Mouse (Mus musculus) limb, embryonic 14.5 days (tissue): ENCODE measurements around the gene Klhl41. TPM values are rescaled to one million over a fixed set of nuclear protein-coding genes. Genes with fewer than 3 reads are reported as not detected.

Experiments used
- ATAC-seq: fragments of 200-750 bp; cut with Nextera tagmentation; 2 replicates; pipeline ENCODE4 v1.8.0; 2017; ENCODE audit warnings: low read depth, moderate number of reproducible peaks, moderate TSS enrichment; ENCODE audit not compliant: low FRiP score
- DNase-seq: peaks from one replicate; pipeline ENCODE4 v3.0.0-alpha.2; 2015; ENCODE audit warnings: low spot score
- H3K27ac ChIP-seq: fragments of 300-500 bp; sonication (generic); replicated peaks from 2 replicates; pipeline ENCODE4 v1.5.1; 2014; ENCODE audit warnings: low read depth, mild to moderate bottlenecking, low read length, moderate library complexity, mixed read lengths
- H3K27me3 ChIP-seq: fragments of 300-500 bp; sonication (generic); 2 replicates; pipeline ENCODE4 v1.6.1; 2014; ENCODE audit warnings: low read length, mixed read lengths; ENCODE audit not compliant: control insufficient read depth, insufficient read depth
- H3K36me3 ChIP-seq: fragments of 300-500 bp; sonication (generic); 2 replicates; pipeline ENCODE4 v1.6.1; 2014; ENCODE audit warnings: mild to moderate bottlenecking, low read length, moderate library complexity, mixed read lengths; ENCODE audit not compliant: control insufficient read depth, insufficient read depth
- H3K4me1 ChIP-seq: fragments of 300-500 bp; sonication (generic); 2 replicates; pipeline ENCODE4 v1.6.1; 2014; ENCODE audit warnings: antibody characterized with exemption, low read length, mixed read lengths; ENCODE audit not compliant: control insufficient read depth, insufficient read depth
- H3K4me2 ChIP-seq: fragments of 300-500 bp; sonication (generic); replicated peaks from 2 replicates; pipeline ENCODE4 v1.6.1; 2014; ENCODE audit warnings: low read depth, mild to moderate bottlenecking, low read length, moderate library complexity; ENCODE audit not compliant: severe bottlenecking
- H3K4me3 ChIP-seq: fragments of 300-500 bp; sonication (generic); replicated peaks from 2 replicates; pipeline ENCODE4 v1.5.1; 2014; ENCODE audit warnings: low read length
- H3K9ac ChIP-seq: fragments of 300-500 bp; sonication (generic); 2 replicates; pipeline ENCODE4 v1.6.1; 2014; ENCODE audit warnings: mild to moderate bottlenecking, low read depth, low read length, moderate library complexity; ENCODE audit not compliant: severe bottlenecking
- H3K9me3 ChIP-seq: fragments of 300-500 bp; sonication (generic); 2 replicates; pipeline ENCODE4 v1.6.1; 2016; ENCODE audit warnings: low read length; ENCODE audit not compliant: control insufficient read depth
- POLR2A ChIP-seq: fragments of 200-500 bp; IDR thresholded peaks from 2 replicates; pipeline ENCODE4 v1.8.0; 2012; ENCODE audit warnings: inconsistent platforms, mild to moderate bottlenecking, moderate library complexity, borderline replicate concordance; ENCODE audit not compliant: insufficient read depth, insufficient read length; ENCODE audit errors: extremely low read depth
- WGBS: fragments of 180-500 bp; shearing (Covaris S2); extraction: QIAGEN DNeasy Blood & Tissue Kit; methylation state at CpG from one replicate; pipeline ENCODE4 v1.1.7; 2014; 5-methylcytosine and 5-hydroxymethylcytosine counted together
- polyA plus RNA-seq, 2 experiments: library from polyadenylated mRNA; depleted of rRNA in 1 of 2; stranded (reverse) in 1 of 2; unstranded in 1 of 2; fragments of >200 nt; fragmentation: Nextera tagmentation in 1 of 2; extraction: Ambion mirVana in 1 of 2; gene quantifications; 2 replicates each; pipeline versions ENCODE4 v1.2.1 to v1.2.3; 2012 to 2014

Gene Klhl41
- polyA plus RNA-seq (2012; rRNA removed) (17.4 and 23.2 TPM in 2 replicates), polyA plus RNA-seq (2014; fragmentation: Nextera tagmentation; extraction: Ambion mirVana) (13.2 and 16.7 TPM in 2 replicates)

- H3K4me2 ChIP-seq: no peak within 1 kb of the TSS
- no peak within 1 kb of the TSS for H3K9ac ChIP-seq
- 0 out of 2 replicates have a peak within 1 kb of the TSS, but pooled peaks have one; percentile 13 for H3K27ac ChIP-seq
- no peaks in the 10 kb centered on the region for H3K4me1 ChIP-seq
- peaks cover 11% of the 10 kb centered on the region; the same call in 1 of the 2 replicates for H3K36me3 ChIP-seq
- no peaks in the 10 kb centered on the region for H3K27me3 ChIP-seq
- DNase-seq: peak; percentile 3
- H3K9me3 ChIP-seq: no peaks in the 10 kb centered on the region
- WGBS: 72% methylated on average over 9 of the region's 9 CpGs
- peak; percentile 32; the same call in 1 of the 2 replicates for ATAC-seq
- no peak for TF ChIP-seq POLR2A
- no peak within 1 kb of the TSS for H3K4me3 ChIP-seq
Observed at GRCm38 (mm10) chr2:69669853-69670252, at the start of gene Klhl41. Gene Klhl41, plus strand, starts transcription at chr2:69670120.

DNA sequence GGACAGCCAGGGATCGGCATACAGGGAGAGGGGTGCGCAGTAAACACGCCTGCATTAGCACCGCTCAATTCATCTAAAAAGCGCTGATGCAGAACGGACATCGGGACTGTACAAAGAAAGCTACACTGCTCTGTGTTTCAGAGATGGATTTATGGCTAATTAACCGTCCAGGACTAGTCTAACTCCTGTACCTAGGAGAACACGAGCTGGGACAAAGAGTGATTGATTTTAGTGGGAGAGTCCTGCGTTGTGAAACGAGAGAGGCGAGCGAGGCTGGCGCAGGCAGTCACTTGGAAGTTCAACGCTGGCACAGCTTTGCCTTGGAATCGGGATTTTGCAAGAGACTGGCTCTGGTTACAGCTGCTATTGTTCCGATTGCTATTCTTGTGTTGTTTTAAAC is 40.7 kb upstream of the Klhl41 start:
- ATAC-seq: no peak
- Histone ChIP-seq H3K27ac (no peak overlapping the region), H3K9ac (no peak overlapping the region), H3K4me1 (no peaks in the 10 kb centered on the region), H3K36me3 (no peaks in the 10 kb centered on the region), H3K4me3 (no peak overlapping the region), H3K9me3 (peaks cover 3% of the 10 kb centered on the region; the same call in 1 of the 2 replicates), H3K4me2 (no peak overlapping the region), H3K27me3 (no peaks in the 10 kb centered on the region)
- DNase-seq: no peak
- no peak for TF ChIP-seq POLR2A
- WGBS: 59% methylated on average over 17 of the region's 17 CpGs

- 92% methylated on average over 6 of the region's 6 CpGs for WGBS
- DNase-seq (no peak), ATAC-seq (no peak)
- H3K27ac ChIP-seq: no peak overlapping the region
- no peaks in the 10 kb centered on the region for H3K27me3 ChIP-seq
- H3K9me3 ChIP-seq: peaks cover 3% of the 10 kb centered on the region; the same call in 1 of the 2 replicates
- no peak overlapping the region for H3K4me3 ChIP-seq
- H3K4me1 ChIP-seq: no peaks in the 10 kb centered on the region
- TF ChIP-seq POLR2A: no peak
- H3K36me3 ChIP-seq: no peaks in the 10 kb centered on the region
- H3K9ac ChIP-seq: no peak overlapping the region
- H3K4me2 ChIP-seq: no peak overlapping the region
Observed at GRCm38 (mm10) chr2:69629914-69630313, 40.0 kb upstream of the Klhl41 start.

- no peaks in the 10 kb centered on the region for H3K27me3 ChIP-seq
- H3K9ac ChIP-seq: no peak overlapping the region
- H3K36me3 ChIP-seq: no peaks in the 10 kb centered on the region
- H3K4me3 ChIP-seq: no peak overlapping the region
- DNase-seq: peak; percentile 13
- H3K9me3 ChIP-seq: peaks cover 3% of the 10 kb centered on the region; the same call in 1 of the 2 replicates
- H3K27ac ChIP-seq: no peak overlapping the region
- WGBS: 87% methylated on average over 5 of the region's 5 CpGs
- no peak overlapping the region for H3K4me2 ChIP-seq
- no peak for TF ChIP-seq POLR2A
- no peaks in the 10 kb centered on the region for H3K4me1 ChIP-seq
- ATAC-seq: no peak
Observed at GRCm38 (mm10) chr2:69630792-69631191, 39.1 kb upstream of the Klhl41 start.

GRCm38 (mm10) chr2:69631449-69631848 is 38.5 kb upstream of the Klhl41 start:
- Histone ChIP-seq H3K27me3 (no peaks in the 10 kb centered on the region), H3K4me1 (no peaks in the 10 kb centered on the region), H3K9me3 (peaks cover 3% of the 10 kb centered on the region; the same call in 1 of the 2 replicates), H3K9ac (no peak overlapping the region), H3K27ac (no peak overlapping the region), H3K4me3 (no peak overlapping the region), H3K36me3 (no peaks in the 10 kb centered on the region), H3K4me2 (no peak overlapping the region)
- WGBS: 90% methylated on average over 2 of the region's 2 CpGs
- ATAC-seq (no peak), DNase-seq (no peak)
- no peak for TF ChIP-seq POLR2A
